Mouse (Mus musculus): ENCODE measurements at regions not wholly inside any gene's neighbourhood (a gene's known extent, or its start where the extent isn't known, plus 50 kb on each side); places are given as distances from the start of the nearest gene placed in this dataset.

- Histone ChIP-seq H3K27me3 (ENCODE audit: control insufficient read depth, insufficient read depth, low read length) (no peaks in the 10 kb centered on the region), H3K36me3 (ENCODE audit: control insufficient read depth, insufficient read depth, low read length) (no peaks in the 10 kb centered on the region), H3K4me1 (ENCODE audit: control insufficient read depth, insufficient read depth, low read length) (peaks cover 6% of the 10 kb centered on the region; the same call in 1 of the 2 replicates), H3K27ac (ENCODE audit: control insufficient read depth, insufficient read depth, low read depth, low read length) (no peak overlapping the region), H3K4me3 (ENCODE audit: control insufficient read depth, low read depth, low read length) (peak overlapping the region; percentile 54)
- TF ChIP-seq CTCF (IDR thresholded peaks at IDR 0.05; ENCODE audit: control insufficient read depth, insufficient read depth, insufficient replicate concordance, low read depth, low read length), result no peak
- TF ChIP-seq POLR2A (IDR thresholded peaks at IDR 0.05; ENCODE audit: control insufficient read depth, low read depth, low read length), result no peak
Observed at GRCm38 (mm10) chr2:72744901-72745300, 235.3 kb downstream of the Sp3 start.

GRCm38 (mm10) chr2:72746476-72747215 lies 233.6 kb downstream of the Sp3 start:
- TF ChIP-seq CTCF (IDR thresholded peaks at IDR 0.05; ENCODE audit: control insufficient read depth, insufficient read depth, insufficient replicate concordance, low read depth, low read length), result no peak
- Histone ChIP-seq H3K4me1 (ENCODE audit: control insufficient read depth, insufficient read depth, low read length) (no peaks in the 10 kb centered on the region), H3K27me3 (ENCODE audit: control insufficient read depth, insufficient read depth, low read length) (no peaks in the 10 kb centered on the region), H3K36me3 (ENCODE audit: control insufficient read depth, insufficient read depth, low read length) (no peaks in the 10 kb centered on the region), H3K27ac (ENCODE audit: control insufficient read depth, insufficient read depth, low read depth, low read length) (no peak overlapping the region), H3K4me3 (ENCODE audit: control insufficient read depth, low read depth, low read length) (no peak overlapping the region)

- Histone ChIP-seq H3K27ac (ENCODE audit: control insufficient read depth, insufficient read depth, low read depth, low read length) (no peak overlapping the region), H3K4me1 (ENCODE audit: control insufficient read depth, insufficient read depth, low read length) (no peaks in the 10 kb centered on the region), H3K4me3 (ENCODE audit: control insufficient read depth, low read depth, low read length) (no peak overlapping the region), H3K27me3 (ENCODE audit: control insufficient read depth, insufficient read depth, low read length) (no peaks in the 10 kb centered on the region), H3K36me3 (ENCODE audit: control insufficient read depth, insufficient read depth, low read length) (no peaks in the 10 kb centered on the region)
- TF ChIP-seq POLR2A (IDR thresholded peaks at IDR 0.05; ENCODE audit: control insufficient read depth, low read depth, low read length) (no peak), CTCF (IDR thresholded peaks at IDR 0.05; ENCODE audit: control insufficient read depth, insufficient read depth, insufficient replicate concordance, low read depth, low read length) (no peak)
Observed at GRCm38 (mm10) chr2:72747299-72747698, 232.9 kb downstream of the Sp3 start.

- Histone ChIP-seq H3K4me3 (ENCODE audit: control insufficient read depth, low read depth, low read length) (no peak overlapping the region), H3K36me3 (ENCODE audit: control insufficient read depth, insufficient read depth, low read length) (no peaks in the 10 kb centered on the region), H3K4me1 (ENCODE audit: control insufficient read depth, insufficient read depth, low read length) (no peaks in the 10 kb centered on the region), H3K27me3 (ENCODE audit: control insufficient read depth, insufficient read depth, low read length) (no peaks in the 10 kb centered on the region), H3K27ac (ENCODE audit: control insufficient read depth, insufficient read depth, low read depth, low read length) (no peak overlapping the region)
- TF ChIP-seq POLR2A (IDR thresholded peaks at IDR 0.05; ENCODE audit: control insufficient read depth, low read depth, low read length), result no peak
- no peak for TF ChIP-seq CTCF (IDR thresholded peaks at IDR 0.05; ENCODE audit: control insufficient read depth, insufficient read depth, insufficient replicate concordance, low read depth, low read length)
Observed at GRCm38 (mm10) chr2:72749495-72749894, 230.8 kb downstream of the Sp3 start.

GRCm38 (mm10) chr2:72751441-72751840 lies 228.8 kb downstream of the Sp3 start:
- TF ChIP-seq CTCF (IDR thresholded peaks at IDR 0.05; ENCODE audit: control insufficient read depth, insufficient read depth, insufficient replicate concordance, low read depth, low read length) (no peak), POLR2A (IDR thresholded peaks at IDR 0.05; ENCODE audit: control insufficient read depth, low read depth, low read length) (no peak)
- Histone ChIP-seq H3K27ac (ENCODE audit: control insufficient read depth, insufficient read depth, low read depth, low read length) (no peak overlapping the region), H3K36me3 (ENCODE audit: control insufficient read depth, insufficient read depth, low read length) (no peaks in the 10 kb centered on the region), H3K4me1 (ENCODE audit: control insufficient read depth, insufficient read depth, low read length) (no peaks in the 10 kb centered on the region), H3K27me3 (ENCODE audit: control insufficient read depth, insufficient read depth, low read length) (no peaks in the 10 kb centered on the region), H3K4me3 (ENCODE audit: control insufficient read depth, low read depth, low read length) (no peak overlapping the region)

- Histone ChIP-seq H3K36me3 (ENCODE audit: control insufficient read depth, insufficient read depth, low read length) (no peaks in the 10 kb centered on the region), H3K27me3 (ENCODE audit: control insufficient read depth, insufficient read depth, low read length) (no peaks in the 10 kb centered on the region), H3K4me1 (ENCODE audit: control insufficient read depth, insufficient read depth, low read length) (no peaks in the 10 kb centered on the region), H3K27ac (ENCODE audit: control insufficient read depth, insufficient read depth, low read depth, low read length) (no peak overlapping the region), H3K4me3 (ENCODE audit: control insufficient read depth, low read depth, low read length) (no peak overlapping the region)
- TF ChIP-seq CTCF (IDR thresholded peaks at IDR 0.05; ENCODE audit: control insufficient read depth, insufficient read depth, insufficient replicate concordance, low read depth, low read length) (no peak), POLR2A (IDR thresholded peaks at IDR 0.05; ENCODE audit: control insufficient read depth, low read depth, low read length) (no peak)
Observed at GRCm38 (mm10) chr2:72752624-72753176, 227.5 kb downstream of the Sp3 start.

GRCm38 (mm10) chr2:72753788-72754713 lies 226.2 kb downstream of the Sp3 start:
- TF ChIP-seq CTCF (IDR thresholded peaks at IDR 0.05; ENCODE audit: control insufficient read depth, insufficient read depth, insufficient replicate concordance, low read depth, low read length) (no peak), POLR2A (IDR thresholded peaks at IDR 0.05; ENCODE audit: control insufficient read depth, low read depth, low read length) (no peak)
- H3K27me3 ChIP-seq (ENCODE audit: control insufficient read depth, insufficient read depth, low read length), result no peaks in the 10 kb centered on the region
- H3K4me3 ChIP-seq (ENCODE audit: control insufficient read depth, low read depth, low read length), result no peak overlapping the region
- no peaks in the 10 kb centered on the region for H3K36me3 ChIP-seq (ENCODE audit: control insufficient read depth, insufficient read depth, low read length)
- no peaks in the 10 kb centered on the region for H3K4me1 ChIP-seq (ENCODE audit: control insufficient read depth, insufficient read depth, low read length)
- no peak overlapping the region for H3K27ac ChIP-seq (ENCODE audit: control insufficient read depth, insufficient read depth, low read depth, low read length)

Data from testis, adult 2 months (tissue).